Mouse (Mus musculus): ENCODE measurements at regions not wholly inside any gene's neighbourhood (a gene's known extent, or its start where the extent isn't known, plus 50 kb on each side); places are given as distances from the start of the nearest gene placed in this dataset.

GRCm38 (mm10) chr1:105067902-105068301 lies 288.6 kb downstream of the Rnf152 start:
- peak; percentile 70 to 83 for DNase-seq

GRCm38 (mm10) chr1:105067049-105067795 lies 289.3 kb downstream of the Rnf152 start:
- TF ChIP-seq CTCF (IDR thresholded peaks at IDR 0.05; ENCODE audit: borderline replicate concordance, insufficient read depth, low read depth, low read length) (no peak), POLR2A (IDR thresholded peaks at IDR 0.05; ENCODE audit: borderline replicate concordance, insufficient read depth, low read length) (no peak)
- no peaks in the 10 kb centered on the region; the same call in 1 of the 2 replicates for H3K27me3 ChIP-seq (ENCODE audit: control insufficient read depth, insufficient read depth, low read length)
- 21% methylated on average over 4 of the region's 4 CpGs for WGBS
- no peak overlapping the region for H3K27ac ChIP-seq (ENCODE audit: insufficient read depth, low read length)
- H3K4me3 ChIP-seq (replicated peaks; ENCODE audit: insufficient read depth, low read depth, low read length), result no peak overlapping the region
- DNase-seq, result peak in 1 of 2 experiments; percentile 66
- peaks cover 6% of the 10 kb centered on the region for H3K4me1 ChIP-seq (ENCODE audit: control insufficient read depth, insufficient read depth, low read length)

More at GRCm38 (mm10) chr1:105067902-105068301, 288.6 kb downstream of the Rnf152 start:
- Histone ChIP-seq H3K4me3 (replicated peaks; ENCODE audit: insufficient read depth, low read depth, low read length) (no peak overlapping the region), H3K27ac (ENCODE audit: insufficient read depth, low read length) (peak overlapping the region; percentile 0; the same call in 1 of the 2 replicates), H3K27me3 (ENCODE audit: control insufficient read depth, insufficient read depth, low read length) (no peaks in the 10 kb centered on the region; the same call in 1 of the 2 replicates), H3K4me1 (ENCODE audit: control insufficient read depth, insufficient read depth, low read length) (peaks cover 6% of the 10 kb centered on the region)
- WGBS, result 13% methylated on average over 4 of the region's 4 CpGs
- TF ChIP-seq CTCF (IDR thresholded peaks at IDR 0.05; ENCODE audit: borderline replicate concordance, insufficient read depth, low read depth, low read length) (no peak), POLR2A (IDR thresholded peaks at IDR 0.05; ENCODE audit: borderline replicate concordance, insufficient read depth, low read length) (no peak)

- no peaks in the 10 kb centered on the region for H3K4me1 ChIP-seq (ENCODE audit: control insufficient read depth, insufficient read depth, low read length)
- DNase-seq, result no peak
- TF ChIP-seq POLR2A (IDR thresholded peaks at IDR 0.05; ENCODE audit: borderline replicate concordance, insufficient read depth, low read length) (no peak), CTCF (IDR thresholded peaks at IDR 0.05; ENCODE audit: borderline replicate concordance, insufficient read depth, low read depth, low read length) (no peak)
- no peaks in the 10 kb centered on the region for H3K27me3 ChIP-seq (ENCODE audit: control insufficient read depth, insufficient read depth, low read length)
- H3K4me3 ChIP-seq (replicated peaks; ENCODE audit: insufficient read depth, low read depth, low read length), result no peak overlapping the region
- H3K27ac ChIP-seq (ENCODE audit: insufficient read depth, low read length), result no peak overlapping the region
- WGBS, result 86% methylated on average over 10 of the region's 10 CpGs
These were observed 282.4 kb downstream of the Cdh20 start for GRCm38 (mm10) chr1:105050584-105051363.

Data from cerebellum, adult 2 months (tissue).